Mouse (Mus musculus) myocyte (in vitro differentiated cells): ENCODE results near the gene Klhl12.

Source experiments
- E2F4 ChIP-seq: IDR thresholded peaks from one replicate; pipeline ENCODE4 v1.6.1; 2011; ENCODE audit warnings: mild to moderate bottlenecking, control low read depth, moderate library complexity; ENCODE audit not compliant: insufficient read depth
- MYOG ChIP-seq, 3 experiments: IDR thresholded peaks; one replicate each; pipeline ENCODE4 v1.6.1; 2011; ENCODE audit warnings: control low read depth in 2 of 3, low read depth in 2 of 3, mild to moderate bottlenecking in 2 of 3; ENCODE audit not compliant: insufficient read length in 2 of 3, control insufficient read depth in 1 of 3, insufficient read depth in 1 of 3
- POLR2A ChIP-seq: IDR thresholded peaks from one replicate; pipeline ENCODE4 v1.6.1; 2011; ENCODE audit warnings: low read depth, mild to moderate bottlenecking, control low read depth, moderate library complexity; ENCODE audit not compliant: insufficient read length
- POLR2AphosphoS2 ChIP-seq: IDR thresholded peaks from one replicate; pipeline ENCODE4 v1.6.1; 2011; ENCODE audit warnings: low read depth, control low read depth; ENCODE audit not compliant: insufficient read length
- TCF3 ChIP-seq: IDR thresholded peaks from one replicate; pipeline ENCODE4 v1.6.1; 2011; ENCODE audit warnings: low read depth, control low read depth; ENCODE audit not compliant: insufficient read length

DNA sequence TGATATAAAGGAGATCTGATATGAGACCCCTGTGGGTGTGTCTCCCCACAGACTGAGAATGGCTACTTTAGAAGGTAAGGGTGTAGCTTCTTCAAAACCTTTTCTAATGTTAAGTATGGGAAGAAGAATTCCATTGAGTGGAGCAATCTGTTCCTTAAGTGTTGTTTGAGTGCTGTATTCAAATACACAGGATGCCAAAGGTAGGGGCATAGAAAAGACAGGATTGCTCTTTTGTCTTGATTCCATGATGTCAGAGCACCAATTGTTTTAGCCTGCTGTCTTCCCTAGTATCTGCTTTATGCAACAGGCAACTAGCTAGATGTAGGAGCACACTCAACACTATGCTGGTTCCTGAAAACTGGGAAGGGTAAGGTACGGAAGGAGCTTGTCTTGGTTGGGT is 79.7 kb downstream of the Klhl12 start:
- no peak for TF ChIP-seq POLR2A
- no peak for TF ChIP-seq E2F4
- TF ChIP-seq POLR2AphosphoS2: no peak
- no peak for TF ChIP-seq MYOG (IDR thresholded peaks at IDR 0.05; ENCODE audit: control insufficient read depth in 1 of 3, insufficient read depth in 1 of 3, insufficient read length in 2 of 3, low read depth in 2 of 3)
- TF ChIP-seq TCF3: no peak
